Mouse (Mus musculus) forelimb bud, embryonic 11.5 days (tissue): ENCODE measurements at regions not wholly inside any gene's neighbourhood (a gene's known extent, or its start where the extent isn't known, plus 50 kb on each side); places are given as distances from the start of the nearest gene placed in this dataset.

Experiments used
- DNase-seq: peaks from one replicate; pipeline ENCODE4 v3.0.0-alpha.2; 2012; ENCODE audit warnings: low read depth, low spot score

GRCm38 (mm10) chr15:95714408-95714807 lies 58.6 kb upstream of the Dbx2 start:
- DNase-seq, result no peak

DNA sequence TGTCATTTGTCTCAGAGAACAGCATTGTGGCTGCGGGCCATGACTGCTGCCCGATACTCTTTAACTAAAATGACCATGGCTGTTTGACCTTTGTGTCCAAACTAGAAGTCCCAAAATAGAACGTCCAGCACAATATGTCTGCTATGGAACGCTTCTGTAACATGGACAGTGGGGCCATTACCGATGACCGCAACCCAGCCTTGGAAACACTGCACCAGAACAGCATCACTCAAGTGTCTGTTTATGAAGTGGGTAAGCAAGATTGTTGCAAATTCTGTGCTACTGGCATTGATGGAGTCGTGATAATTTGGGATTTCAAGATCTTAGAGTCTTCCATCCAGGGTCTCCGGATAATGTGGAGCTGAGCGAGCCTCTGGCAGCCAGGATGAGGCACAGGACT lies 60.2 kb upstream of the Dbx2 start:
- no peak for DNase-seq

- DNase-seq, result no peak
These were observed 66.9 kb upstream of the Ano6 start for GRCm38 (mm10) chr15:95723699-95724098.

GRCm38 (mm10) chr15:95725866-95726265 lies 64.8 kb upstream of the Ano6 start:
- peak; percentile 76 for DNase-seq

- no peak for DNase-seq
These were observed 64.1 kb upstream of the Ano6 start for GRCm38 (mm10) chr15:95726516-95726915.

DNA sequence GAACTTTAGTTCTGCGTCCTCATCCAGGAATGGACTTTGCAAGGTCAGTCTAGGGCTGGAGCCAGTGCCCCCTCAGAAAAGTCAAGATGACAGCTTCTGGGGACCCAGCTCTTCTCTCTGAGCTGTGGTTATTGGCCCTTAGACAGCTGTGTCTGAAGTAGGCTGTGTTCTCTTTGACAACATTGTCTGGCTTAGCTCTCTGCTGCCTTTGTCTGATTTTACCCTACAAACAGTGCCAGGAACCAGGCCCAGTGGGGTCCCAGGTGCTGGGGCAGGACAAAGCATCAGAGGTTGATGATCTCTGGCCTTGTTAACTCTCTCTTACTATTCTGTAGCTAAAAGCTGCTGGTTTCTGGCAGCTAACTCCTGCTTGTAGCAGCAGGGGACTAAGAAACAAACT lies 54.9 kb upstream of the Ano6 start:
- no peak for DNase-seq
